Mouse (Mus musculus): ENCODE data around the gene Amz1.

Amz1 gene

GRCm38 (mm10) chr5:140776968-140777367 is 53.0 kb downstream of the Amz1 start:
- TF ChIP-seq NANOG (IDR thresholded peaks at IDR 0.05; ENCODE audit: borderline replicate concordance, low read length) (no peak), CTCF (conservative IDR thresholded peaks at IDR 0.05; ENCODE audit: low read length) (no peak), POU5F1 (IDR thresholded peaks at IDR 0.05; ENCODE audit: borderline replicate concordance, low read length) (no peak)
- Histone ChIP-seq H3K9me3 (ENCODE audit: low read length) (no peaks in the 10 kb centered on the region), H3K27me3 (ENCODE audit: insufficient read depth, low read length) (no peaks in the 10 kb centered on the region), H3K4me1 (replicated peaks; ENCODE audit: low read depth, low read length) (no peaks in the 10 kb centered on the region), H3K36me3 (ENCODE audit: insufficient read depth, low read length) (peaks cover 72% of the 10 kb centered on the region), H3K4me3 (replicated peaks; ENCODE audit: low read length) (no peak overlapping the region)

GRCm38 (mm10) chr5:140781122-140781521 is 57.2 kb downstream of the Amz1 start:
- H3K9me3 ChIP-seq (ENCODE audit: low read length), result no peaks in the 10 kb centered on the region
- H3K4me1 ChIP-seq (replicated peaks; ENCODE audit: low read depth, low read length), result no peaks in the 10 kb centered on the region
- H3K36me3 ChIP-seq (ENCODE audit: insufficient read depth, low read length), result peaks cover 92% of the 10 kb centered on the region
- no peak overlapping the region for H3K4me3 ChIP-seq (replicated peaks; ENCODE audit: low read length)
- no peaks in the 10 kb centered on the region for H3K27me3 ChIP-seq (ENCODE audit: insufficient read depth, low read length)
- no peak for TF ChIP-seq NANOG (IDR thresholded peaks at IDR 0.05; ENCODE audit: borderline replicate concordance, low read length)
- TF ChIP-seq CTCF (conservative IDR thresholded peaks at IDR 0.05; ENCODE audit: low read length), result no peak
- TF ChIP-seq POU5F1 (IDR thresholded peaks at IDR 0.05; ENCODE audit: borderline replicate concordance, low read length), result no peak

GRCm38 (mm10) chr5:140781886-140782572 is 58.1 kb downstream of the Amz1 start:
- no peaks in the 10 kb centered on the region for H3K9me3 ChIP-seq (ENCODE audit: low read length)
- no peak for TF ChIP-seq CTCF (conservative IDR thresholded peaks at IDR 0.05; ENCODE audit: low read length)
- TF ChIP-seq POU5F1 (IDR thresholded peaks at IDR 0.05; ENCODE audit: borderline replicate concordance, low read length), result no peak
- TF ChIP-seq NANOG (IDR thresholded peaks at IDR 0.05; ENCODE audit: borderline replicate concordance, low read length), result no peak
- H3K4me3 ChIP-seq (replicated peaks; ENCODE audit: low read length), result no peak overlapping the region
- no peaks in the 10 kb centered on the region for H3K4me1 ChIP-seq (replicated peaks; ENCODE audit: low read depth, low read length)
- peaks cover 90% of the 10 kb centered on the region for H3K36me3 ChIP-seq (ENCODE audit: insufficient read depth, low read length)
- no peaks in the 10 kb centered on the region for H3K27me3 ChIP-seq (ENCODE audit: insufficient read depth, low read length)

GRCm38 (mm10) chr5:140783577-140783976 is 59.6 kb downstream of the Amz1 start:
- H3K27me3 ChIP-seq (ENCODE audit: insufficient read depth, low read length), result no peaks in the 10 kb centered on the region
- H3K4me1 ChIP-seq (replicated peaks; ENCODE audit: low read depth, low read length), result peaks cover under 1% of the 10 kb centered on the region; the same call in 1 of the 2 replicates
- no peak for TF ChIP-seq NANOG (IDR thresholded peaks at IDR 0.05; ENCODE audit: borderline replicate concordance, low read length)
- TF ChIP-seq POU5F1 (IDR thresholded peaks at IDR 0.05; ENCODE audit: borderline replicate concordance, low read length), result no peak
- TF ChIP-seq CTCF (conservative IDR thresholded peaks at IDR 0.05; ENCODE audit: low read length), result no peak
- no peaks in the 10 kb centered on the region for H3K9me3 ChIP-seq (ENCODE audit: low read length)
- peaks cover 81% of the 10 kb centered on the region for H3K36me3 ChIP-seq (ENCODE audit: insufficient read depth, low read length)
- H3K4me3 ChIP-seq (replicated peaks; ENCODE audit: low read length), result no peak overlapping the region

GRCm38 (mm10) chr5:140784288-140784687 is 60.4 kb downstream of the Amz1 start:
- TF ChIP-seq POU5F1 (IDR thresholded peaks at IDR 0.05; ENCODE audit: borderline replicate concordance, low read length) (no peak), NANOG (IDR thresholded peaks at IDR 0.05; ENCODE audit: borderline replicate concordance, low read length) (no peak), CTCF (conservative IDR thresholded peaks at IDR 0.05; ENCODE audit: low read length) (no peak)
- no peaks in the 10 kb centered on the region for H3K27me3 ChIP-seq (ENCODE audit: insufficient read depth, low read length)
- peaks cover 7% of the 10 kb centered on the region for H3K4me1 ChIP-seq (replicated peaks; ENCODE audit: low read depth, low read length)
- no peak overlapping the region for H3K4me3 ChIP-seq (replicated peaks; ENCODE audit: low read length)
- H3K9me3 ChIP-seq (ENCODE audit: low read length), result no peaks in the 10 kb centered on the region
- H3K36me3 ChIP-seq (ENCODE audit: insufficient read depth, low read length), result peaks cover 75% of the 10 kb centered on the region

GRCm38 (mm10) chr5:140785240-140785872 is 61.4 kb downstream of the Amz1 start:
- peaks cover 72% of the 10 kb centered on the region for H3K36me3 ChIP-seq (ENCODE audit: insufficient read depth, low read length)
- H3K9me3 ChIP-seq (ENCODE audit: low read length), result no peaks in the 10 kb centered on the region
- peaks cover 16% of the 10 kb centered on the region for H3K4me1 ChIP-seq (replicated peaks; ENCODE audit: low read depth, low read length)
- TF ChIP-seq POU5F1 (IDR thresholded peaks at IDR 0.05; ENCODE audit: borderline replicate concordance, low read length), result no peak
- no peak for TF ChIP-seq CTCF (conservative IDR thresholded peaks at IDR 0.05; ENCODE audit: low read length)
- TF ChIP-seq NANOG (IDR thresholded peaks at IDR 0.05; ENCODE audit: borderline replicate concordance, low read length), result no peak
- no peak overlapping the region for H3K4me3 ChIP-seq (replicated peaks; ENCODE audit: low read length)
- H3K27me3 ChIP-seq (ENCODE audit: insufficient read depth, low read length), result no peaks in the 10 kb centered on the region

GRCm38 (mm10) chr5:140789561-140789960 is 65.6 kb downstream of the Amz1 start:
- Histone ChIP-seq H3K9me3 (ENCODE audit: low read length) (no peaks in the 10 kb centered on the region), H3K36me3 (ENCODE audit: insufficient read depth, low read length) (peaks cover 37% of the 10 kb centered on the region)

GRCm38 (mm10) chr5:140790392-140790791 is 66.5 kb downstream of the Amz1 start:
- Histone ChIP-seq H3K4me1 (replicated peaks; ENCODE audit: low read depth, low read length) (peaks cover 34% of the 10 kb centered on the region), H3K9me3 (ENCODE audit: low read length) (no peaks in the 10 kb centered on the region), H3K4me3 (replicated peaks; ENCODE audit: low read length) (no peak overlapping the region), H3K27me3 (ENCODE audit: insufficient read depth, low read length) (no peaks in the 10 kb centered on the region), H3K36me3 (ENCODE audit: insufficient read depth, low read length) (peaks cover 29% of the 10 kb centered on the region)
- TF ChIP-seq NANOG (IDR thresholded peaks at IDR 0.05; ENCODE audit: borderline replicate concordance, low read length) (no peak), POU5F1 (IDR thresholded peaks at IDR 0.05; ENCODE audit: borderline replicate concordance, low read length) (no peak), CTCF (conservative IDR thresholded peaks at IDR 0.05; ENCODE audit: low read length) (no peak)

More at GRCm38 (mm10) chr5:140789561-140789960, 65.6 kb downstream of the Amz1 start:
- no peaks in the 10 kb centered on the region for H3K27me3 ChIP-seq (ENCODE audit: insufficient read depth, low read length)
- H3K4me1 ChIP-seq (replicated peaks; ENCODE audit: low read depth, low read length), result peaks cover 34% of the 10 kb centered on the region
- TF ChIP-seq POU5F1 (IDR thresholded peaks at IDR 0.05; ENCODE audit: borderline replicate concordance, low read length) (no peak), NANOG (IDR thresholded peaks at IDR 0.05; ENCODE audit: borderline replicate concordance, low read length) (no peak), CTCF (conservative IDR thresholded peaks at IDR 0.05; ENCODE audit: low read length) (no peak)
- H3K4me3 ChIP-seq (replicated peaks; ENCODE audit: low read length), result no peak overlapping the region

Data from E14TG2a.4 (cell line).